Mouse (Mus musculus): ENCODE measurements around the gene Ckm.
A peak's percentile ranks its signal among the peaks of the same experiment; 100 is the strongest.

Gene Ckm

DNA sequence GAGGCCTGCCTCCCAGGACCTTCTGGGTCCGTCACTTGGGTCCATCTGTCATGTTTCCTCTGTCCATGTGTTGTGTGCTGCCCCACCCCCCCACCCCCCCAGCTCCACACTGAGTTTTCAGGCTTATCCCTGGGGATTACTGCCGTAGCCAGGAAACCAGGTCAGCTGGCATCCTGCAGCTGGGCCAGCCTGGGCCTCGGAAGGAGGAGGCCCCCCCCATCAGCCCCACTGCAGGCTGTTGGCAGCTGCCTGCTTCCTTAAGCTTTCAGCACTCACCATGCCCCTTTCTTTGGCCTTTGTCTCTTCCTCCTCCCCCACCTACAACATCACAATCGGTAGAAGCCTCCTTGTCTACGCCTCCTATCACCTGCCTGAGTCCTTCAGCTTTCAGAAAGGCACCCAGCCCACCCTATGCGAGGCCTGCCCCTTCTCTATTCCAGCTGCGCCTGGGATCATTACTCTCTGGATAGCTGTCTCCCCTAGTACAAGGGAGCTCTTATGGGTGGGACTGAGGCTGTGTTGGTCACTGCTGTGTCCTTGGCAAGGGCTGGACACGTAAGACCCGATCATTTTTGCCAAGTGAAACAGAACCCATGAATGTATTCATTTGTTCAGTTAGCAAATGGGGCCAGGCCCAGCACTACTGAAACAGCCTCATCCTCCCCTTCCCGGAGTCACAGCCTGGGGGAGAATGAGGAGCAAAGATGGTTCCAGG is 15.7 kb upstream of the Ckm start:
- DNase-seq (ENCODE audit: low spot score), result no peak

GRCm38 (mm10) chr7:19394484-19394883 is 10.1 kb upstream of the Ckm start:
- no peak for DNase-seq (ENCODE audit: low spot score)

DNA sequence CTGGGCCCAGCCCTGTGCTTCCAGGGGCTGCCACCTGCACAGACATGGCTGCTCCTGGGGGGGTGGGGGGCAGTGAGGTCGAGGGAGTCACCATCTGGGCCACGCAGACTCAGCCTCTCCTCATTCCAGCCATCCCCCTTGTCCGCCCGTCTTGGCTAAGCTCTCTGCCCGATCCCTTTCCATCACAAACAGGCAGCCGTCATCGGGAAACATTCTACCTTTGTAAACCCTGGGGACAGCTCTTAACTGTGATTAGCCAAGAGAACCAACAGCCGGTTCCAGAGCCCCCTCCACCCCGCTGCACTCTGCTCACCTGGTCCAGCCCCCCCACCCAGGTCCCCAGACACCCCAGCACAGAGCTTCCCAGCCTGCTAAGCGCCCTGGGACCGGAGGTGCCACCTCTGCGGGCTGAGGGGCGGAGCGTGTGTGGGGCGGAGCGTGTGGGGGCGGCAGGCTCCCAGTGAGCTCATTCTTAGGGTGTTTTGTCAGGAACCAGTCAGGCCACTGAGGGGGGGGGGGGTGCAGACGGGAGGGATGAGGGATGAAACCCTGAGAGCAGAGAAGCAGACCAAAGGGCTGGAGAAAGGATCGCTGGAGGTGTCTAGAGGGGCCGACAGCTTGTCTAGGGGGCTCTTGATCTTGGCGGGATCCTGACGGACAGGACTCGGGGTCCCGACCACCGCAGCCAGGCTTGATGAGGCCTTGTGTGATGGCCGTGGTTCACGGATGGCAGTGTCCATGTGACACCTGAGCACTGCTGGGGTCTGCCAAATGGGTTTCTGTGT is 4.9 kb upstream of the Ckm start:
- DNase-seq (ENCODE audit: low spot score), result no peak

- DNase-seq (ENCODE audit: low spot score), result no peak
Measured at GRCm38 (mm10) chr7:19400946-19401345, 3.6 kb upstream of the Ckm start.

DNA sequence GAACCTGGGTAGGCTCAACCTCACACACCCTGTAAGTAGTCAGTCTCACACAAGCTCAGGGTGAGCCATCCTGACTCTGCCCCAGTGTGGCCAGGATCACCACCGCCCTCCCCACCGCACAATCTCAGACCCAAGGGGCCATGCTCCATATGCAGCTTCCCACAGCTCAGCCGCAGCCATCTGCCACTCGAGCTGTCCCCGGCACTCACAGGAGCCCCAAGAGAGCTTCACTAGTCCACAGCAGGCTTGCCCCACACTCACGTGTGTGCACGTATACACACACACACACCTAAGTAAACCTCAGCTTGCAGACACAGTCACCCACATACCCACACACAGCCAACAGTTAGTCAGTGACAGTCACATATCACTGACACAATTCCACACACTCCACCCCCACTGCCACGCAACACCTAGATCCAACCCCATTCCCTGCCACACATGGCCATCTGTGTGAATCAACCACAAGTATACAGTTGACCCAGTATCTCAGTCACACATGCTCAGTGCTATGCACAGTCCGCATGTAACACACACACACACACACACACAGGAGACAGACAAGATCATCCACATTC is 2.0 kb upstream of the Ckm start:
- no peak for DNase-seq (ENCODE audit: low spot score)

GRCm38 (mm10) chr7:19403731-19404296 is 762 bp upstream of the Ckm start, which contains the start of gene Klc3:
Klc3 (minus strand) TSS chr7:19404104.
- DNase-seq (ENCODE audit: low spot score), result no peak

DNA sequence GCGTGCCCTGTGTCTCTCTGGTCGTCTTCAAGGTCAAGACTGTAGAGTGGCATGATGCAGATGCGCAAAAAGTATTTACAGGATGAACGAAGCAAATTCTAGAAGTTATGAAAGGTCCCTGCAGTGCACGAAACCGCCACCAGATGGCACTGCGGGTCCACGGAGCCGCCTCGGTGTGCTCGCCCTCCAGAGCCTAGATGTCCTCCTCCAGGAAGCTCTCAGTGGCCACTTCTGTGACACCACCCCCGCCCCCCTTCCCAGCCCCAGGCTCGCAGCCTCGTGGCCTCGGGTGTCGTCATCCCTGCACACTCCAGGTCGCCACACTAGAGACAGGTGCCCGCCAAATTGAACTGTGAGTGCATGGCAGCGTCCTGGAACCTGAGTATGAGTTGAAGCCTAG is 841 bp downstream of the Ckm start:
- DNase-seq (ENCODE audit: low spot score), result peak; percentile 67

DNA sequence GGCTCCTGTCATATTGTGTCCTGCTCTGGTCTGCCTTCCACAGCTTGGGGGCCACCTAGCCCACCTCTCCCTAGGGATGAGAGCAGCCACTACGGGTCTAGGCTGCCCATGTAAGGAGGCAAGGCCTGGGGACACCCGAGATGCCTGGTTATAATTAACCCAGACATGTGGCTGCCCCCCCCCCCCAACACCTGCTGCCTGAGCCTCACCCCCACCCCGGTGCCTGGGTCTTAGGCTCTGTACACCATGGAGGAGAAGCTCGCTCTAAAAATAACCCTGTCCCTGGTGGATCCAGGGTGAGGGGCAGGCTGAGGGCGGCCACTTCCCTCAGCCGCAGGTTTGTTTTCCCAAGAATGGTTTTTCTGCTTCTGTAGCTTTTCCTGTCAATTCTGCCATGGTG is 5.2 kb downstream of the Ckm start:
- DNase-seq (ENCODE audit: low spot score), result no peak

DNA sequence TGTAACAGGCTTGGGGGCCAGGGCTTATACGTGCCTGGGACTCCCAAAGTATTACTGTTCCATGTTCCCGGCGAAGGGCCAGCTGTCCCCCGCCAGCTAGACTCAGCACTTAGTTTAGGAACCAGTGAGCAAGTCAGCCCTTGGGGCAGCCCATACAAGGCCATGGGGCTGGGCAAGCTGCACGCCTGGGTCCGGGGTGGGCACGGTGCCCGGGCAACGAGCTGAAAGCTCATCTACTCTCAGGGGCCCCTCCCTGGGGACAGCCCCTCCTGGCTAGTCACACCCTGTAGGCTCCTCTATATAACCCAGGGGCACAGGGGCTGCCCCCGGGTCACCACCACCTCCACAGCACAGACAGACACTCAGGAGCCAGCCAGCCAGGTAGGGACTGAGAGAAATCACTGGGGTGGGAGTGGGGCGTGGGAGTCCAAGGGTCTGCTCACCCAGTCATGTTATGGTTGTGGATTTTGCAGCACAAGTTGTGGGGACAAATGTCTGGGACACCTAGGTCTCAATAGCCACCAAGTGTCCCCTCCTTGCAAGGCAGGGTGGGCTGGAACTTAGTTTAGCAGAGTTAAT is 6.3 kb downstream of the Ckm start:
- peak; percentile 40 for DNase-seq (ENCODE audit: low spot score)

- DNase-seq (ENCODE audit: low spot score), result no peak
Measured at GRCm38 (mm10) chr7:19411783-19412182, 7.2 kb downstream of the Ckm start.

- DNase-seq (ENCODE audit: low spot score), result no peak
Measured at GRCm38 (mm10) chr7:19413525-19413924, 8.9 kb downstream of the Ckm start.

GRCm38 (mm10) chr7:19416590-19416989 is 12.0 kb downstream of the Ckm start:
- DNase-seq (ENCODE audit: low spot score), result no peak

GRCm38 (mm10) chr7:19420121-19420520 is 15.5 kb downstream of the Ckm start:
- DNase-seq (ENCODE audit: low spot score), result no peak

- DNase-seq (ENCODE audit: low spot score), result peak; percentile 56
Measured at GRCm38 (mm10) chr7:19420821-19421636, 16.5 kb downstream of the Ckm start.

DNA sequence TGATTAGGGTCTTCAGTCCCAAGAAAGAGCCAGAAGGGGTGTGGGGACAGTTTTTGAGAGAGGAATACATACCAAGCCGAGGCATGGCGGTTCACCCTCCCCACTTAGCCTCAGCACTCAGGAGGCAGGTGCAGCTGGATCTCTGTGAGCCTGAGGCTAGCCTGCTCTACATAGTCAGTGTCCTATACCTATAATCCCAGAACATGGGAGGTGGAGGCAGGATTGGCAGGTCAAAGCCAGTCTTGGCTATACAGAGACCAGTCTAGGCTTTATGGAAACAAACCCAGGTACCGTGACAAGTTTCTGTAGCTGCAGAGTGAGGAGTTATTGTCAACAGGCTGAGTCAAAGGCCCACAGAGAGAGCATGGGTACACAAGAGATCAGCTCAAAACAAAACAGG is 18.5 kb downstream of the Ckm start:
- no peak for DNase-seq (ENCODE audit: low spot score)

DNA sequence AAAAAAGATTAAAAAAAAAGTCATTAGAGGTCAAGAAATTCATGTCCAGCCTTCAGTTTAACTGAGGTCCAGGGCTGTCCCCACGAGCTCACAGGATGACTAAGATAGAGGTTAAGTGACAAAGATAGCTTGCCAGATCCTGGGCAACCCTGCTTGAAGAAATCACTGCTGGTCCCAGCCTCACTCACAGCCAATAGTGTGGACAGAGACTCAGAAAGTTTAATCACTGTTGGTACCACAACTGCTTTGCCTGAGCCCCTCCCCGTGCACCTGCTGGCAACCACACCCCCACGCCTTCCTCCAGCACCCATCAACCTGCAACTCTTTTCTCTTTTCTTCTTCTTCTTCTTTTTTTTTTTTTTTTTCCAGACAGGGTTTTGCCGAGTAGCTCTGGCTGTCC is 19.5 kb downstream of the Ckm start:
- DNase-seq (ENCODE audit: low spot score), result no peak

DNA sequence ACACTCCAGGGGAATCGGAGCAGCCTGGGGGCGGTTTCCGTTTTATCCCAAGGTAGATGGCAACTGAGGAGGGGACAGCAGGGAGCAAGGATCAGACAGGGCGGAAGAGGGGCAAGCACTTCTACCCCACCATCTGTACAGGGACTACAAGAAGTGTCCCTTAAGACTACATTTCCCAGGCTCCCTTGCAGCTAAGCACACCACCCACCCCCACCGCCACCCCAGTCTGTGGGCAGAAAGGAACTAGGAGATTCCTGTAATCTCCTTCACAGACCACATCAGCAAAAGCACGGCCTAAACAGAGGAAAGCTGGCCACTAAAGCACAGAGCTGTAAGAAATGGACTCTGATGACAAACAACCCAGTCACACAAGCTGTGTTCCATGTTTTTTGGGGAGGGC is 21.8 kb downstream of the Ckm start:
- DNase-seq (ENCODE audit: low spot score), result no peak

DNA sequence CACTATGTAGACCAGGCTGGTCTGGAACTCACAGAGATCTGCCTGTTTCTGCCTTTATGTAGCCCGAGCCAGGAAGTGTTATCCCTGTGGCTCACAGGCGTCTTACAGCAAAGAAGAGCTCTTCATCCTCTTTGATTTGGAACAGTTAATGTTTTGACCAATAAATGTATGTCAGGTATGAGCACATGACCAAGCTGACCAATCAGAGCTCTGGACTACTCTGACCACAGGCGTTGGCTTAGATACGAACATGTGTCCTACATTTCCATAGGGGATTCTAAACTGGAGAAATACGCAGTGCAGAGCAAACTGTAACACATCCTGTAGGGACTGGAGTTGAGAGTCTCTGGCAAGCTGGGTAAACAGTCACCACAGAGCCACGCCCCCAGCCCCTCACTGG is 22.3 kb downstream of the Ckm start:
- DNase-seq (ENCODE audit: low spot score), result no peak

DNA sequence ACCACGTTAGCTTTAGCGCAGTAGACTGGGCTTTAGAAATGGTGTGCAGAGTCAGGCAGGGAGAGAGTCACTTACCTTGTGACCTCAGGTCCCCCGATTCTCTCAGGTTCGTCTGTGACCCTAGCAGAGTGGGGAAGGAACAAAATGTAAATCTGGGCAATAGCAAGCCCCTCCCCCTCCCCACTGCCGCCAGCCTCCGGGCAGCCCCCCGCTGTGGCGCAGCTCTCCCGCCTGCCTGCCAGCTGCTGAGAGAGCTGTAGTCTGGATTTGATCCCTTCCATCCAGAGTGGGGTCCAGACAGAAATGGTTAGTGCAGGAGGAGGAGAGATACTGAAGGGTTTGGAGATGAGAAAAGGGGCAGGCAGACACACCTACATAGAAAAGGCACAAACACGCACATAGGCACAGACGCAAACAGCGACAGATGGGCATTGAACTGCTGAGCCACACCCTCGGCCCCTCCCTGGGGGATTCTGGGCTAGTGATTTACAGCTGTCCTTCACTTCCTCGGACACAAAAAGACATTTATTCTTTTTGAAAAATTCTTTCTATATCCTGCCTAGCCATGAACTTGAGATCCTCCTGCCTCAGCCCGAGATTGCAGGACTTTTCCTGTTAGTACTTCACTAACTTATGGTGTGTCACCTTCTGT is 23.5 kb downstream of the Ckm start:
- no peak for DNase-seq (ENCODE audit: low spot score)

DNA sequence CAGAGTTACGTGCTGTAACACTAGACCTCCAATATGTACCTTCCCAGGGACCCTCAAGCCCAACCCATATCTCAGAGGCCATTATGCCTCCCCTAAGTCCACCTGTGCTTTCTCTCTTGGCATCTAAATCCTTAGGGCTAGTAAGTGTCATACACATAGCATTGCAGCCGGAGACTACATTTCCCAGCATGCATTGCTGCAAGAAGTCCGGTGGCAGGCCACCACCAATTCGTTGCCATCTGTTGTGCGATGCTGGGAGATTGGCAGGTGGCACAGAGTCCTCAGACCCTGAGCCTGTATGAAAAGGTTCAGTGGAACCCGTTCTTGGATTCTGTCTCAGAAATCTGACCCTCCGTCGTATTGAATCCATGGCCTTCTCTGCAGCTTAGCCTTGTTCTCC is 25.1 kb downstream of the Ckm start:
- DNase-seq (ENCODE audit: low spot score), result no peak

GRCm38 (mm10) chr7:19430402-19430801 is 25.8 kb downstream of the Ckm start:
- no peak for DNase-seq (ENCODE audit: low spot score)

All from urinary bladder, postnatal 10 days (tissue).